Mouse (Mus musculus): ENCODE measurements around the gene Hoxd10. TPM values are rescaled to one million over a fixed set of nuclear protein-coding genes. Genes with fewer than 3 reads are reported as not detected.

The Hoxd10 gene
- polyA plus RNA-seq, 1 experiment: not detected

DNA sequence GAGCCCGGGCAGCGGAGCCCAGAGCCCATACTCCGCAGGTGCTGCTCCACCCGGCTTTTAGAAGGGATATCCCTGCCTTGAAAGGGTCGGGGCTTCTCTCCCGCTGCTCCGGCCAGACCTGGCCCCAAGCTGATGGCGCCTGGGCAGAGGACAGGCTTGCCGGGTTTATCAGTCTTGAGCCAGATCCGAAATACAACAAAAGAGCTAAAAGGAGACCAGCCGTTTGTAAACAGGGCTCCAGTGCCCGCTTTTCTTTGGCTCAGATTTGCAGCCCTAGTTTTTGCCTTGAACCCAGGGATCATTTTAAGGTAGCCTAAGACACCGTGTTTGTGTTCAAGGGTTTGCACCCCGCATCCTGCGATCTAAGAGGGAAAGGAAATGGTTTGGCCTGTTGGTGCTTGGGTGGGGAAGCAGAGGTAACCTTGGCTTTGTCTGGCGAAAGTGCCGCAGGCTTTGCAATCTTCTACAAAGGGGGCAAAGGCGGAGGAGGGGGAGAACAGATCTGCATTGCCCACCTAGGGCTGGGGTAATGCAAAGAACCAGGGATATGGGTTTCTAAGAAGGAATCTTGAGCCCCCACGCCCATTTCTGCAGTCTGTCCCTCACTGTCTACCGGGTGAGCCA, 1.2 kb downstream of the Hoxd10 start:
- no peaks in the 10 kb centered on the region for H3K4me1 ChIP-seq (ENCODE audit: control insufficient read depth, insufficient read depth, low read length)
- H3K27ac ChIP-seq (ENCODE audit: insufficient read depth, low read length): no peak overlapping the region
- H3K4me3 ChIP-seq (replicated peaks; ENCODE audit: insufficient read depth, low read depth, low read length): no peak overlapping the region
- peaks cover 23% of the 10 kb centered on the region; the same call in 1 of the 2 replicates for H3K27me3 ChIP-seq (ENCODE audit: control insufficient read depth, insufficient read depth, low read length)
- no peak for DNase-seq
- WGBS: 2% methylated on average over 20 of the region's 20 CpGs
- TF ChIP-seq CTCF (IDR thresholded peaks at IDR 0.05; ENCODE audit: borderline replicate concordance, insufficient read depth, low read depth, low read length) (no peak), POLR2A (IDR thresholded peaks at IDR 0.05; ENCODE audit: borderline replicate concordance, insufficient read depth, low read length) (no peak)

DNA sequence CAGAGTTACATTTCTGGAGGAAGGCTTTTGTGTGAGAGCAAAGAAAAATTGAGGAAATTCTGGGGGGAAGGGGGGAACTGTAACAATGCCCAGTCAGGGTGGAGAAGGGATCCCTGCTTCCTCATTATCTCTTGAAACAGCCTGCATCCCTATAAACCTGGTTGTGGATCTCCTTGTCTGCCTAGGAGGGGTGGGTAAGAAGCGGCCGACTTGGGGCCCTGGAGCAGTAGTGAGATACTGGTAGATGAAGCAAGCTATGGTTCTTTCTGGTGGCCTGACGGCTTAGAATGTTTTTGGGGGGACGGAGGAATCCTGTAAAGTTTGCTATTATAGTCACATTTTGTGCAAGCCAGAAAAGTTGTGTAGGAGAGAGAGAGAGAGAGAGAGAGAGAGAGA, 1.7 kb downstream of the Hoxd10 start:
- Histone ChIP-seq H3K27me3 (ENCODE audit: control insufficient read depth, insufficient read depth, low read length) (peaks cover 26% of the 10 kb centered on the region; the same call in 1 of the 2 replicates), H3K4me3 (replicated peaks; ENCODE audit: insufficient read depth, low read depth, low read length) (no peak overlapping the region), H3K4me1 (ENCODE audit: control insufficient read depth, insufficient read depth, low read length) (no peaks in the 10 kb centered on the region), H3K27ac (ENCODE audit: insufficient read depth, low read length) (no peak overlapping the region)
- 7% methylated on average over 4 of the region's 4 CpGs for WGBS
- no peak for TF ChIP-seq CTCF (IDR thresholded peaks at IDR 0.05; ENCODE audit: borderline replicate concordance, insufficient read depth, low read depth, low read length)
- no peak for TF ChIP-seq POLR2A (IDR thresholded peaks at IDR 0.05; ENCODE audit: borderline replicate concordance, insufficient read depth, low read length)
- DNase-seq: no peak

DNA sequence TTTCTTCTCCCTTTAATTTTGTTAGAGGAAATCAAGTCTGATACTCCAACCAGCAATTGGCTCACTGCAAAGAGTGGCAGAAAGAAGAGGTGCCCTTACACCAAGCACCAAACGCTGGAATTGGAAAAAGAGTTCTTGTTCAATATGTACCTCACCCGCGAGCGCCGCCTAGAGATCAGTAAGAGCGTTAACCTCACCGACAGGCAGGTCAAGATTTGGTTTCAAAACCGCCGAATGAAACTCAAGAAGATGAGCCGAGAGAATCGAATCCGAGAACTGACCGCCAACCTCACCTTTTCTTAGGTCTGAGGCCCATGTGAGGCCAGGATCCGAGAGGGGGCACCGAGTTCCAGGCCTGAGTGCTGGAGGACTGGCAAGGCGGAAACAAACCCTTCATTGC, 2.3 kb downstream of the Hoxd10 start:
- no peak for TF ChIP-seq POLR2A (IDR thresholded peaks at IDR 0.05; ENCODE audit: borderline replicate concordance, insufficient read depth, low read length)
- no peak for TF ChIP-seq CTCF (IDR thresholded peaks at IDR 0.05; ENCODE audit: borderline replicate concordance, insufficient read depth, low read depth, low read length)
- DNase-seq: peak in 1 of 2 experiments; percentile 3
- Histone ChIP-seq H3K27ac (ENCODE audit: insufficient read depth, low read length) (no peak overlapping the region), H3K4me1 (ENCODE audit: control insufficient read depth, insufficient read depth, low read length) (no peaks in the 10 kb centered on the region), H3K4me3 (replicated peaks; ENCODE audit: insufficient read depth, low read depth, low read length) (no peak overlapping the region), H3K27me3 (ENCODE audit: control insufficient read depth, insufficient read depth, low read length) (peaks cover 28% of the 10 kb centered on the region; the same call in 1 of the 2 replicates)
- WGBS: 3% methylated on average over 16 of the region's 16 CpGs

DNA sequence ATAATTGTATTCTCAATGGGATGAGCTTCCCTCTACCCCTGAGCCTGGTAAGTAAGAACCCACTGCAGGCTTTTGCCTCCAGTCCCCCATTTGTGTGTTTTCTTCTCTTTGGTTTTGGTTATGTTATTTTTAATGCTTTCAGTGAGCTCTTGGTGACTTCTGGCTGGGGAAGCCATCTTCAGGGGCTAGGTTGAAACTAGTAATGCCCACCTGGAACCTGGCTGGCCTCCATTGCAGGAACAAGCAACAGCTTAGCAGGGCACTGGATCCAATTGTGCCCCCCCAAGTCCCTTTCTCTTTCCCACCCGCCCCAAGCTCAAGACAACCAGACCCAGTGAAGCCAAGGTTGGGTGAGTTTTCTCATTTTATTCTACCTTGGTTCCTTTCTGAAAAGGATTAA, 3.7 kb downstream of the Hoxd10 start:
- 15% methylated on average over 1 of the region's 1 CpGs for WGBS
- no peaks in the 10 kb centered on the region for H3K4me1 ChIP-seq (ENCODE audit: control insufficient read depth, insufficient read depth, low read length)
- TF ChIP-seq CTCF (IDR thresholded peaks at IDR 0.05; ENCODE audit: borderline replicate concordance, insufficient read depth, low read depth, low read length) (no peak), POLR2A (IDR thresholded peaks at IDR 0.05; ENCODE audit: borderline replicate concordance, insufficient read depth, low read length) (no peak)
- H3K27ac ChIP-seq (ENCODE audit: insufficient read depth, low read length): no peak overlapping the region
- no peak for DNase-seq
- H3K4me3 ChIP-seq (replicated peaks; ENCODE audit: insufficient read depth, low read depth, low read length): no peak overlapping the region
- H3K27me3 ChIP-seq (ENCODE audit: control insufficient read depth, insufficient read depth, low read length): peaks cover 28% of the 10 kb centered on the region; the same call in 1 of the 2 replicates

DNA sequence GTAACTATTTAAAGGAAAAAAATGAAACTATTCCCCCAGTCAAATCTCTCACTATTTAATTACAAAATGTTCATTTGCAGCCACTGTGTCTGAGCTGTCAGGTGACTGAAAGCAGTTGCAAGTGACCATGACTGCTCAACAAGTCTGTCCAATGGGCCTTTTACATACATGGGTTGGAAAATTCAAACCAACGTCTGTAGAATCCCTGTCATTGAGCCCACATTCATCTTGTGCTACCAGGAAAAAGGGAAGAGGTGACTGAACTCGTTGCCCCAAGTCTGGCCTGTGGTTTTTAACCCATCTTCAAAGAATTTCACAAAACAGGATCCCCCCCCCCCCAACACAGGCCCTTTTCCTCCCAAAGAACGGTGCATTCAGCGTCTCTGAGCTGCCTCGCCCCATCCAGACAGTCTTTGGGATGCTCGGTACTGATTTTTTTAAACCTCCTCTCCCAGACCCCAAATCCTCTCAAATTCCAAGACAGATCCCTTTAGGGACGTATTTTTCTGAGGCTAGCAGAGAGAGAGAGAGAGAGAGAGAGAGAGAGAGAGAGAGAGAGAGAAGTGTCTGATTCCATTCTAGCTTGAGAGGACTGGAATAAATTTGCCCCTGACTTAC, 4.2 kb downstream of the Hoxd10 start:
- 3% methylated on average over 7 of the region's 7 CpGs for WGBS
- H3K27me3 ChIP-seq (ENCODE audit: control insufficient read depth, insufficient read depth, low read length): peaks cover 27% of the 10 kb centered on the region; the same call in 1 of the 2 replicates

DNA sequence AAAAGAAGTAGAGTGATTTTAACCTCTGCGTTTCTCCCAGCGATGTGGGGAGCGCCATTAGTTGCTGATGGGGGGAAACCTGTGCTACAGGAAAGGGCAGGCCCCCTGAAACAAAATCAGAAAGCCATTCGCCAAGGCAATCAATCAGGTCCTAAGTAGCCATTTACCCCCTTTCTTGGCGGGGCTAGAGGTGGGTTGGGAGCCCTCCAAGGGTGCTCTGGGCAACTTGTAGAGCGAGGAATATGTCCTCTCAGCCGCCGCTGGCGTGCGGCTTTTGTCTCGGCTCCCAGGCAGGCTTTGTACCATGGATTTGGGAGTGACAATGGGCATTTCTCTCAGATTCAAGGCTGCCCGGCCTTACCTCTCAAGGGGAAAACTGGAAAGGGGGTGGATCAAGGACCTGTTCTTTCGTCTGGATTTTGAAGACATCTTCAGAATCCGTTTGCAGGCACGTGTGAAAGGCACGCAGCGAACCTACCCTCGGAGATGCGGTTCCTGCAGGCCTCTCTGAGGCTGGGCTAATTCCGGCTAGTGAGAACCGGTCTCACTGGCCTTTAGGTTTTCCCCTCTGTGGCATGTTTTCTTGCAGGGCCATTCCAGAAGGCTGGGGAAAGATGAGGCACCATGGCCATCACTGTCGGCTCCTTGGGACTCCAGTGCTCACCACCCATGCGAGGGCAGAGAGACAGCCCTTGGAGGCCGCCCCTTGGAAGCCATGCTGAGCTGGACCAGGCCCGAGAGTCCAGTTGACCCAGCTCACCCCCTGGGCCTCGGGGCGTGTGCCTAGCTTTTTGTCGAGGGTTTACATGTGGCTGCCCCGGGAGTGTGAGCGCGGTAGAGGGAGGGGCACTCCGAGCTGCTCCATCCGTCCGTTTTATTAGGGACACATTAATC, 5.0 kb downstream of the Hoxd10 start:
- 3% methylated on average over 34 of the region's 34 CpGs for WGBS
- no peaks in the 10 kb centered on the region for H3K4me1 ChIP-seq (ENCODE audit: control insufficient read depth, insufficient read depth, low read length)

More for the DNA sequence above, 4.2 kb downstream of the Hoxd10 start:
- no peak overlapping the region for H3K27ac ChIP-seq (ENCODE audit: insufficient read depth, low read length)
- H3K4me3 ChIP-seq (replicated peaks; ENCODE audit: insufficient read depth, low read depth, low read length): no peak overlapping the region
- DNase-seq: no peak
- H3K4me1 ChIP-seq (ENCODE audit: control insufficient read depth, insufficient read depth, low read length): no peaks in the 10 kb centered on the region
- TF ChIP-seq POLR2A (IDR thresholded peaks at IDR 0.05; ENCODE audit: borderline replicate concordance, insufficient read depth, low read length) (no peak), CTCF (IDR thresholded peaks at IDR 0.05; ENCODE audit: borderline replicate concordance, insufficient read depth, low read depth, low read length) (no peak)

DNA sequence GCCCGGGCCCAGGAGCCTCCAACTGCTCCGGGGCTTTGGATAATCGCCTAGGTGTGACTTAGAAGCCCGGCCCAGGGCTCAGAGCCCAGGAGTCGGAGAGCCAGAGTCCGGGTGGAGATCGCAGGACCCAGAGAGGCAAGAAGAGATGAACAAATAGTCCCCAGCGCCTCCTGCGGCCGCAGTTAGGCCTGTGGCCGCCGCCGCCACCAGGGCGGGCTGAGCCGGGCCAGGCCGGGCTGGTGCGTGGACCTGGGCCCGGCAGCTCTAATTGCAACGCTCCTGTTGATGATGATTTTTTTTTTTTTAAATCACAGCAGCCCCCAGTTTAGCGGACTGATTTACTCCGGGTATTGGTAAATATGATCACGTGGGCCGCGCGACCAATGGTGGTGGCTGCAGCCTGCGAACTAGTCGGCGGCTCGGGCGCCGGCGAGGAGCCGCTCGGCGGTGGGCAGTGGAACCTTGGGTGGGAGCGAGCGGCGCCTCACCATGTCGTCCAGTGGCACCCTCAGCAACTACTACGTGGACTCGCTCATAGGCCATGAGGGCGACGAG, 5.9 kb downstream of the Hoxd10 start, which contains the start of gene Hoxd9:
Hoxd9 (plus strand) TSS at position 161 of the 555 bp plus-strand sequence.
- H3K27ac ChIP-seq (ENCODE audit: insufficient read depth, low read length): no peak within 1 kb of the TSS
- H3K4me3 ChIP-seq (replicated peaks; ENCODE audit: insufficient read depth, low read depth, low read length): no peak within 1 kb of the TSS
- peaks cover 21% of the 10 kb centered on the region; the same call in 1 of the 2 replicates for H3K27me3 ChIP-seq (ENCODE audit: control insufficient read depth, insufficient read depth, low read length)
- 2% methylated on average over 43 of the region's 43 CpGs for WGBS
- no peaks in the 10 kb centered on the region for H3K4me1 ChIP-seq (ENCODE audit: control insufficient read depth, insufficient read depth, low read length)
- no peak for DNase-seq
- TF ChIP-seq POLR2A (IDR thresholded peaks at IDR 0.05; ENCODE audit: borderline replicate concordance, insufficient read depth, low read length) (no peak), CTCF (IDR thresholded peaks at IDR 0.05; ENCODE audit: borderline replicate concordance, insufficient read depth, low read depth, low read length) (no peak)

More for the DNA sequence above, 5.0 kb downstream of the Hoxd10 start:
- H3K4me3 ChIP-seq (replicated peaks; ENCODE audit: insufficient read depth, low read depth, low read length): no peak overlapping the region
- DNase-seq: no peak
- TF ChIP-seq CTCF (IDR thresholded peaks at IDR 0.05; ENCODE audit: borderline replicate concordance, insufficient read depth, low read depth, low read length) (no peak), POLR2A (IDR thresholded peaks at IDR 0.05; ENCODE audit: borderline replicate concordance, insufficient read depth, low read length) (no peak)
- peaks cover 24% of the 10 kb centered on the region; the same call in 1 of the 2 replicates for H3K27me3 ChIP-seq (ENCODE audit: control insufficient read depth, insufficient read depth, low read length)
- no peak overlapping the region for H3K27ac ChIP-seq (ENCODE audit: insufficient read depth, low read length)

Measured in cerebellum, adult 2 months (tissue).